Mouse (Mus musculus) thymus, postnatal 25 days (tissue): ENCODE measurements around the gene Apol9a.
"Not testable (repeated sequence)": the region's sequence is repeated elsewhere in the genome, so short reads cannot be mapped to it uniquely, and the experiment has no call there.

Experiments
- DNase-seq: peaks from one replicate; pipeline ENCODE4 v3.0.0; 2022

Apol9a gene

GRCm38 (mm10) chr15:77411035-77411434, at the start of gene Apol9a:
Gene Apol9a, minus strand, starts transcription at chr15:77411135.
- DNase-seq, result not testable (repeated sequence)

GRCm38 (mm10) chr15:77449927-77450326, 39.0 kb upstream of the Apol9a start:
- peak; percentile 24 for DNase-seq

- DNase-seq, result not testable (repeated sequence)
Observed at GRCm38 (mm10) chr15:77447392-77447791, 36.5 kb upstream of the Apol9a start, which contains the start of gene Apol7b. Gene Apol7b, minus strand, starts transcription at chr15:77447492.

- DNase-seq, result not testable (repeated sequence)
Observed at GRCm38 (mm10) chr15:77445668-77446067, 34.7 kb upstream of the Apol9a start.

- DNase-seq, result not testable (repeated sequence)
Observed at GRCm38 (mm10) chr15:77444746-77445145, 33.8 kb upstream of the Apol9a start.

GRCm38 (mm10) chr15:77428690-77429448, 17.9 kb upstream of the Apol9a start:
- DNase-seq, result not testable (repeated sequence)

- not testable (repeated sequence) for DNase-seq
Observed at GRCm38 (mm10) chr15:77422925-77423324, 12.0 kb upstream of the Apol9a start.

- not testable (repeated sequence) for DNase-seq
Observed at GRCm38 (mm10) chr15:77419657-77420056, 8.7 kb upstream of the Apol9a start.

- DNase-seq, result not testable (repeated sequence)
Observed at GRCm38 (mm10) chr15:77416655-77417333, 5.9 kb upstream of the Apol9a start.

GRCm38 (mm10) chr15:77415653-77416052, 4.7 kb upstream of the Apol9a start:
- not testable (repeated sequence) for DNase-seq

GRCm38 (mm10) chr15:77412695-77413094, 1.8 kb upstream of the Apol9a start:
- DNase-seq, result not testable (repeated sequence)

GRCm38 (mm10) chr15:77406370-77406769, 4.6 kb downstream of the Apol9a start:
- DNase-seq, result peak; percentile 71

GRCm38 (mm10) chr15:77399027-77399426, 11.9 kb downstream of the Apol9a start, which contains the start of gene Apol7a:
Gene Apol7a, minus strand, starts transcription at chr15:77399110.
- DNase-seq, result peak; percentile 7

GRCm38 (mm10) chr15:77397450-77398132, 13.3 kb downstream of the Apol9a start:
- DNase-seq, result not testable (repeated sequence)

GRCm38 (mm10) chr15:77393832-77394231, 17.1 kb downstream of the Apol9a start:
- DNase-seq, result not testable (repeated sequence)

GRCm38 (mm10) chr15:77387462-77387861, 23.5 kb downstream of the Apol9a start:
- no peak for DNase-seq

- DNase-seq, result no peak
Observed at GRCm38 (mm10) chr15:77384340-77385030, 26.4 kb downstream of the Apol9a start.

GRCm38 (mm10) chr15:77382880-77383279, 28.1 kb downstream of the Apol9a start:
- no peak for DNase-seq

- no peak for DNase-seq
Observed at GRCm38 (mm10) chr15:77382271-77382850, 28.6 kb downstream of the Apol9a start.

GRCm38 (mm10) chr15:77381481-77381880, 29.5 kb downstream of the Apol9a start:
- DNase-seq, result no peak

GRCm38 (mm10) chr15:77379921-77380320, 31.0 kb downstream of the Apol9a start:
- no peak for DNase-seq

- DNase-seq, result no peak
Observed at GRCm38 (mm10) chr15:77377419-77377818, 33.5 kb downstream of the Apol9a start.
